Mouse (Mus musculus) naive thymus-derived CD4-positive, alpha-beta T cell, adult 2 months (primary cell): Measurements from ENCODE around the gene Tpr.

ENCODE experiments used
- DNase-seq: peaks from one replicate; pipeline ENCODE4 v3.0.0-alpha.2; 2011; ENCODE audit warnings: low read depth

Tpr gene

DNA sequence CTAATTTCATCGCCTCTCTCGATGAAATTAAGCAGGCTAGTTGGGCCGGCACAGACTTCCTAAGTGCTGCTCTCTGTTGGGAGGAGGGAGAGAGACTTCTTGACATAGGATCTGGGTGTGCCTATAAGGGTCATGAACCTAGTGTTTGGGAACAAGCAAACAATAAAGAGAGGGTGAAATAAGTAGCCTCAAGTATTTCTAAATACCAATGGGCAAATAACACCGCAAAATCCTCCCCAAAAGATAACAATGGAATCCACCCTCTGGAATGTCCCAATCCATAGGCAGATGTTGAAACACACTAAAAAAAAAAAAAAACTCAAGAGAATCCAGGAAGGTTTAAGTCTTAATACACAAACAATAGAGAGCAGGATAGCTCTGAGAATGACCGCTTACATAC is 70.4 kb downstream of the Tpr start:
- DNase-seq: no peak

DNA sequence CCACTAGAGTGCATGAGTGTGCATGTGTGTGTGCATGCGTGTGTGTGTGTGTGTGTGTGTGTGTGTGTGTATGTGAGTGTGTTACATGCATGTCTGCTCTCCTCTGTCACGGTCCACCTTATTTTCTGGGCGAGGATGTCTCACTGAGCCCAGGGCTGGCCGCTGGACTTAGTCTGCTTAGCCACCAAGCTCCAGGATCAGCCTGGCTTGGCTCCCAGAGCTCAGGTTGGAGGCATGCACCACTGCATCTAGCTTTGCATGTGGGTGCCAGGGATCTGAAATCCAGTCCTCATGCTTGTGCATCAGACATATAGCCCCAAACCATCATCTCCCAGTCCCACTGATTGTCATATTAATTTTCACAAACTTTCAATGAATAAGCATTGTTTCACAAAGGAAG is 71.1 kb downstream of the Tpr start:
- no peak for DNase-seq

DNA sequence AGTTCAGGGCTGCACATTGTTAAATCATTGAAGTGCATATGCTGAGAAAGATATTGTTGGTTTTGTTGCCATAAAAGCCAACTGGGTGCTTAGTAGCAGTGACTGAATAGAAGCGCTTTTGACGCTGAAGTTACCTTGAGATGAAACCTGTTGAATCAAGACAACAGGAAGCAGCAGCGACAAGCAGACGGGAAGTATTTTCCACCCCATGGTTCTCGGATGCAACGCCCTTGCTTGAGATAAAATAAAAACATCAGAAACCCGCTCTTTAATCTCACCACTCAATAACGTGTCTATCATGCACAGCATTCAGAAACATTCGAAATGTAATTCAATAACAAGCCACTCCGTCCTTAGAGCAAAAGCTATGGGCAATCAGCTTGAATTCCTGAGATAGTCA is 72.7 kb downstream of the Tpr start:
- DNase-seq: peak; percentile 67

DNA sequence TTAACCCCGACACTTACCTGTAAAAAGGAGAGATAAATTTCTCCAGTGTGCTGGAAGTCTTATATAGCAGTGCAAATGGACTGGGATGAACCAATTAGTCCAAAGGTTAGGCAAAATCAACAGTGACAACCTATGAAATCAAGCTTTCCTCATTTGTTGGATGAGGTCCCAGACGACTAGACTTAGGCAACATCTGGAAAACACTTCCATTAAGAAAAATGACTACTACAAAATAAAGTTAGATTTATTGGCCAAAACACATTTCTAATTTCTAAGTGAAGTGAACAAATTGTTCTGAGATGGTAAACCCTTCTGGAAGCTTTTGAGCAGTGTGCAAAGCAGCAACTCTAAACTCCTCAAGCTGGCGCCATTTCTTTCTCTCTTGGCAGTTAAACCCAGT is 73.5 kb downstream of the Tpr start, which contains the start of gene Prg4:
TSS of gene Prg4 (minus strand) at position 34 of the 400 bp plus-strand sequence.
- no peak for DNase-seq

DNA sequence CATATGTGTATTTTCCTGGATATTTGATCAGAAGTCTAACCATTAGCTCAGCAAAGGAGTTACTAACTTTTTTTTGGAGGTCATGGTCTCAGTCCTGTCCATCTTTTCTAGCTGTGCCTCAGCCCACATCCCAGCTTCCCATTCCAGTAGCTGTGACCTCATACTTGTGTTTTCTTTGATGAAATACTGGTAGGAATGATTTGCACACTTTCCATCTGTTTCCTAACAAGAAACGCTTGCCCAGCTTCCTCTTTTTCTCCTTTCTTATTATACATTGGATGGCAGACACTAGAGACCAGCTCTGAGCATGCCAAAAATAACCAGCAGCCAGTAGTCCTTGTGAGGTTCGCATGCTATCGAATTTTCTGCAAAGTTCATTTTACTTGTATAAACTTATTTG is 77.4 kb downstream of the Tpr start:
- DNase-seq: no peak

DNA sequence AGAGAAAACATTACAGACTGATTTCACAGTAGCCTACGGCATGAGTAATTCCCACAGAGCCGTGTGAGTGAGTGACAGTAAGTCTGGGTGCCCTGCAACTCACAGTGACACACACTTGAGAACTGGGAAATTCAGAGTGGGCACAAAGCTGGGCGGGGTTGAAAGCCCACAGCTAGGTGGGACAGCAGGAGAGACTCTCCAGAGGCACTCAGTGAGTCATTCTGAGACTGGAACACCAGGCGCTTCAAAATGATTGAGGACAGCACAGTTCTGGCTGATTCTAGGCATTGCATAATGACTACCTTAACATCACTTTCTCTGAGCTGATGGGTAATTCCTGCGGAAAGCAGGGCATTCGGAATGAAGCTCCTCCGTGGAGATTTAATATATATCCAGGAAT is 79.9 kb downstream of the Tpr start:
- DNase-seq: no peak

DNA sequence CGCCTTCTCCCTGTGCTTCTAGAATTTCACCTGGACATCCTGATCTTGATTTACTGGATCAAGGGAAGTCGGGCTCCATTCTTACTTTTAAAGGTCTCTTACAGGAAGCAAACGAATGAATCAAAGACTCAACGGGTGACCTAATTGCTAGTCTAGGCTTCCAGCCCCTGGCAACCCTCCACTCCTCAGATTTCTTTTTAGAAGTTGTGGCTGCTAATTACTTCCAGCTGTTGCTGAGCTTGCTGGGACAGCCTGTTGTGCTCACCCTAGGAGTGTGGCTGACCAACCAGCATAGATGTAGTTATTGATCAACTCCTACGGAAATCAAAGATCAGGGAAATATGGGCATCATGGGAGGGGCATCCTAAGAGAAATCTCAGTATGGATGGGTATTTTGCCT is 88.0 kb downstream of the Tpr start:
- DNase-seq: no peak

DNA sequence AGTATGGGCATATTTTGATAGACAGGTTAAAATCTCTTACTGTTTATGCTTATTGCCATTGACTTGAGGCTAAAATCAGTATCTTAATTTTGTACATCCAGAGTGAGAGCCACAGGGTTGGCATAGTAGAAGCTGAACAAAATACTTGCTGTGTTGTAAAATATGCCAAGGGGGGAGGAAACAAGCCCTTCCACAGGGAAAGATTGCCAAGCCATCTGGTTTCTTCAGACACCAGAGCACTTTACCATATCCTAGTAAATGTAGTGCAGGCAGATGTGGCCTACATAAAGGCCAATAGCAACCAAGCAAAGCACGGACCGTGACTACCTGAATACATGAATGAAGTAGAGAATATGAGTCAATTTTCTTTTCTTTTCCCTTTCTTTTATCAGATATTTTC is 96.5 kb downstream of the Tpr start:
- DNase-seq: no peak

DNA sequence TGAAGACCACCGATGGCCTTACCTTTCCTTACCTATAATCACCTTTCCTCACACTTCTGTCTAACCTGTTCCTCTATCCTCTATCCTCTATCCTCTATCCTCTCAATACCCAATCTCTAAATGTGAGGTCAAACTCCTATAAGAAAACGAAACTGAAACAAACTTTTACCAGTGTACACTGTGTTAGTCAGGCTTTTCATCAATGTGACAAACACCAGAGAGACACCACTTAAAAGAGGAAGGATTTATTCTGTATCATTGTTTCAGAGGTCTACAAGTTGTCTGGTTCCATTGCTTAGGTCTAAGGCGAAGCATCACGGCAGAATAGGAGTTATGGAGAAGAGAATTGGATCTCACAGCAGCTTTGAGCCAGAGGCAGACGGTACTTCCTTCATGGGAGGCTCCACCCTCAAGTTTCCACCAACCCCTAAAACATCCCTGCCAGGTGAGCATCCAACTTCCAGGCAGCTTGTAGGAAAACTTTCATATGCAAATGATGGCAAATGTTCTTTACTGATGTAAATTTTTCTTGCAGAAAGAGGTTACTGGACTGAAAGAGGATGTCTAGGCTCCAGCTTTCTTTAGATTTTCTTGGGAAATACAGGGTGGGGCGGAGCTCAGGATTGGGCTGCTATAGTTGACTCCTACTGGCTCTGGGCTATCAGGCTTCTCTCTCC is 104.1 kb downstream of the Tpr start:
- peak; percentile 32 for DNase-seq

DNA sequence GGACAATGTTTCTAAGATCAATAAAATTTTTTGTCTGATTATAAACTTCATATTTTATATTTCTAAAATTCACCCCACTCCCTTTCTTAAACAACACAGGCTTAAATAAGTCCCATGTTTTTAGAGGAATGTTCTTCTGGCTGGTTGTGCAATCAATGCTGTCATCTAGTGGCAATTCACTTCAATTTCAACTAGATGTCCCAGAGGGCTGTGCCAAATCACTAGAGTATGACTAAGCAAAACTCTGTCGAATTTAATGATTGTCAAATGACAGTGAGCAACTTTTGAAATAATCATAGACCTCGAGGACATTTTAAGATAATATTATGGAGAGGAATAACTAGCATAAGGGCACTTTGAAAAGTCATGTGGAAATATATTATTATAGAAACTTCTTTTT is 105.1 kb downstream of the Tpr start:
- peak; percentile 20 for DNase-seq

DNA sequence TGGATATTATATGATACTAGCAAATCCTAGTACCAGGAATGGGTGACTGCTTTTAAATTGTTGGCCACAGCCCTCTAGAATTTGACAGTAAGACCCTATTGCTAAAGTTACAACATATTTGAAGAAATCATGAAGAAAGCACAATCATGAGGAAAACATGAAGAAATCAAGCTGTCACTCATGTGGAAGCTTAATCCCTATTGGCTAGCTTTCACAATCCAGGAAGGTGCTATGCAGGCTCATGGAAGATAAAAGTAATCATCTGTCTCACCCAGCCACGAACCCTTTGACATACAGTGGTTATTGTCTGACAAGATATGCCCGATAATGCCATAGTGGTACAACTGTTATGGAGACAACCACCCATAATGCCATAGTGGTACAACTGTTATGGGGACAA is 105.5 kb downstream of the Tpr start:
- DNase-seq: no peak
